Mouse (Mus musculus) testis, postnatal 14 days (tissue): ENCODE measurements around the gene Fanca.
"Not testable (repeated sequence)": the region's sequence is repeated elsewhere in the genome, so short reads cannot be mapped to it uniquely, and the experiment has no call there.

ENCODE experiments used
- DNase-seq: peaks from one replicate; pipeline ENCODE4 v3.0.0; 2021; ENCODE audit warnings: low spot score

Gene Fanca

DNA sequence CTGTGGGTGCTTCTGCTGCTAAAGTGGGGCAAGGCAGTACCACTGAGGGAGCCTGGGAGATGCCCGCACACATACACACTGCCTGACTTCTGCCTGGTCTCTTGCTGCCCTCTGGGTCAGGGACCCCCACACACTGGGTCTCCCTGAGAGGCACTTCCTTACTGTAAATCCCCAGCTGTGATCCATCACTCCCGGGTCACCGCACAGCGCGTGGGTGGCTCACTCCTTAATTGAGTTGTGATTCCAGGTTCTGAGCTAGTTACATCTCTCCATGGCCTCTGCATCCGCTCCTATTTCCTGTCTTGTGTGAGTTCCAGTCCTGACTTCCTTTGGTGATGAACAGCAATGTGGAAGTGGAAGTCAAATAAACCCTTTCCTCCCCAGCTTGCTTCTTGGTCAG lies 12.3 kb upstream of the Fanca start:
- no peak for DNase-seq

DNA sequence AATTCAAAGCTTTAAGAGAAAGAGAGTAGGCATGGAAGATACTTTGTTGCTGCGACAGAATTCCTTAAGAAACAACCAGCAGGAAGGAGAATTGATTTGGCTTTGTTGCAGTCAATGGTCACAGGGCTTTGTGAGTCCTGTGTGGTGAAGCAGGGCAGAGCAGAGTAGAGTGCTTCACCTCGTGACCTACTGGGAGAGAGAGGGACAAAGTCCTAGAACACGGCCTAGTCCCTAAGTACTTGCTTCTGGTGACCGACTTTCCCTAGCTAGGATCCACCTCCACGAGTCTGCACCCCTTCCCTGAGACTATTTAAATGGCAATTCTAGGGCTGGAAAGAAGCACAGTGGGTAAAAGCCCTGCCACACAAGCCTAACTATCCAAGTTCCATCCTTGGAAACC lies 11.6 kb upstream of the Fanca start:
- no peak for DNase-seq

DNA sequence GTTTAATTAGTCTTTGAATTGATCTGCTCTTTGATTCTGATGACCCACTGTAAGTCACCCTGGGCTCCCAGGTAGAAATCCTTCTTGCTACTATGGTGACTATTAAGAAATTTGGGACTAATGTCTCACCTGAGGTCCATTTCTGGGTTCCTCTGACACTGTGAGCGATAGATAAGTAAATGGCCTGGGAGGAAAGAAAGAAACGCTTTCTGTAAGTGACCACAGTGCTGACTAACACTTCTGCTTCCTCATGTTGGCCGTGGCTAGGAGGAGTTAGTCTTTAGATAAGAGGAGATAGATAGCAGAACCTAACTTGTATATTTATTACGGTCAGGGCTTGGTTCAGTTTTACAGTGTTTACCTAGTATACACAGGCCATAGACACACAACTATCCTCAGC lies 11.0 kb upstream of the Fanca start:
- no peak for DNase-seq

DNA sequence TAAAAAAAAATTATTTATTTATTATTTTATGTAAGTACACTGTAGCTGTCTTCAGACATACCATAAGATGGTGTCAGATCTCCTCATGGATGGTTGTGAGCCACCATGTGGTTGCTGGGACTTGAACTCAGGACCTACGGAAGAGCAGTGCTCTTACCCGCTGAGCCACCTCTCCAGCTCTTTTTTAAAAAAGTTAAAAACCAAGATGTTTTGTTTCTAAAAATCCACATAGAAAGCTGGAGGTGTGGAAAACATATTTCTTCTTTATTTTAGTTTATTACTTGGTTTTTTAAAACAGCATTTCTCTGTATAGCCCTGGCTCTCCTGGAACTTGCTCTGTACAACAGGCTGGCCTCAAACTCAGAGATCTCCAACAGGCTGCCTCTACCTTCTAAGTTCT lies 10.2 kb upstream of the Fanca start:
- no peak for DNase-seq

DNA sequence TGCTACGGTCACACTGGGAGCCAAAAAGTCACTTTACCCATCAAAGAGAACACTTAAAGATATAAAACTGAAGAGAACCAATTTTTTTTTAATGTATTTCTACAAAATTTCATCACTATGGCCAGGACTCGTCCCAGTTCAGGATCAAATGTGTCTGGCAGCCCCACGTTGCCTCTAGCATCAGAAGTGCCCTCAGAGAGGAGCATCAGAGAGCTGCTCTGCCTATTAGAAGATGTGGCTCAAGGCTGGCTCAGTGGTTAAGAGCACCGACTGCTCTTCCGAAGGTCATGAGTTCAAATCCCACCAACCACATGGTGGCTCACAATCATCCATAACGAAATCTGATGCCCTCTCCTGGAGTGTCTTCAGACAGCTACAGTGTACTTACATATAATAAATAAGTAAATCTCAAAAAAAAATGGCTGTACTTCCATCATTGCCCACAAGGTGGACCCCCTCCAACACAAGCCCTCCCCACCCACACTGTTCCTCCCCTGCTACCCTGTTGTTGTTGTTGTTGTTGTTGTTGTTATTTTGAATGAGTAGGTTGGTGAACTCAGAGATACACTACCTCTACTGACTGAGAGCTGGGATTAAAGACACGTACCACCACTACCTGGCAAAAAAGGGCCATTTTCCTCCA lies 1.3 kb upstream of the Fanca start:
- DNase-seq, result no peak

DNA sequence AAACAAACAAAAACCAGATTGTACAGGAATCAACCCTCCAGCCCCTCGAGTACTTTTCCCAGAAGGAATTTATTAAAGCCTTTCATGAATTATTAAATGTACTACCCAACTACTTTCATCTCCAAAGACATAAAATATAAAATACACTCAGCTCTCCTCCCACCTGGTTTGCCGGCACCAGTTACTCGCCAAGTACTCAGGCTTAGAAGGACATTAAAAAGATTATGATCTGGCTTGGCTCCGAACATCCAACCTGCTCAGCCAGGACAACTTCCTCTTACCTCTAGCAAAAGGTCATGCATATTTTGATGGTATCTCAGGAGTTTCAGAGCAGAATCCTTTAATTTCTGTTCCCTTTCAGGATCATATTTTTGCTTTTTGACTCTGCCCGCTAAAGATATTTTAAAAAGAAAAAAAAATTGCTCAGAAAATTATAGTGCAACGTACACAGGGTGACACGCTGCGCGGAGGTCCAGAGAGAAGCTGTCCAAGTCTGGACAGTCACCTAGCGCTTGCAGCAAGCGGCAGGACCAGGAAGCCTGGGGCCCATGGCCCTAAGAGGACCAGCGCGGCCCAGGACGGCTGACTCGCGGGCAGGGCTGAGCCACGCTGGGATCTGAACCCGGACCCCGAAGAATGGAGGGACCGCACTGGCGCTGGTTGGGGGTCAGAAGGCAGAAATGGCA lies 452 bp downstream of the Fanca start:
- DNase-seq, result no peak

DNA sequence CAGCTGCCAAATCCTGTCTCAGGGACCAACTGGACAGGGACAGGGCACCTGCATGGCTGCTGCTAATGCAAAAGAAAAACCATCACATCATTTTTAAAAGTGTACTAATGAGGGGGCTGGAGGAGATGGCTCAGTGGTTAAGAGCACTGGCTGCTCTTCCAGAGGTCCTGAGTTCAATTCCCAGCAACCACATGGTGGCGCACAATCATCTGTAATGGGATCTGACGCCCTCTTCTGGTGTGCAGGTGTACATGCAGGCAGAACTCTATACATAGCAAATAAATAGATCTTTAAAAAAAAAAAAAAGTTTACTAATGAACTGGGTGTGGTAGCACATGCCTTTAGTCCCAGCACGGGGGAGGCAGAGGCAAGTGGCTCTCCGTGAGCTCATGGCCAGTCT lies 9.6 kb downstream of the Fanca start:
- DNase-seq, result no peak

DNA sequence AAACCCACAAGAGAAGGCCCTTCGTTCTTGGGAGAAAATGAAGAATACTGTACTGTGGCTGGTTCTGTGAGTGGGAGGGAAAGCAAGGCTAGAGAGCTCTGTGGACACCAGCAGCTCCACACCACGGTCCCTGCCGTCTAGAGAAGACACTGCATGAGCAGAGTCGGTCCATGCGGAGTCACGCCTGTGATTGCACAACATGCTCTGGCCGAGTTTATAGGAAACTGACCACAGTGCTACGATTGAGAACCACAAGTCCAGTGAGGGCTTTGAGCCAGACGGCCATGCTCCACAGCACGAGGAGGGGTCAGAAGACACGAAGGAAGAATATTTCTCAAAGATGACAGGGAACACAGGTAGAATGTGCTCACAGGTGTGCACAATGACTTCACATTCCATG lies 20.1 kb downstream of the Fanca start:
- no peak for DNase-seq

DNA sequence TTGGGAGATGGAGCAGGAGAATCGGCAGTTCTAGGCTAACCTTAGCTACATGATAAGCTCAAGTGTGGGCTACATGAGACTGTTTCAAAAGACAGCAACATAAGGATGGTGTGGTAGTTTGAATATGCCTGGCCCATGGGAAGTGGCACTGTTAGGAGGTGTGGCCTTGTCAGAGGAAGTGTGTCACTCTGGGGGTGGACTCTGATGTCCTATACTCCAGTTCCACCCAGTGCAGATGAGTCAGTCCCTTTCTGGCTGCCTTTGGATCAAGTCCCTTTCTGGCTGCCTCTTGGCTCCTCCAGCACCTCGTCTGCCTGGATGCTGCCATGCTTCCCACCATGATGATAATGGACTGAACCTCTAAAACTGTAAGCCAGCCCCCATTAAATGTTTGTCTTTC lies 25.6 kb downstream of the Fanca start:
- DNase-seq, result no peak

DNA sequence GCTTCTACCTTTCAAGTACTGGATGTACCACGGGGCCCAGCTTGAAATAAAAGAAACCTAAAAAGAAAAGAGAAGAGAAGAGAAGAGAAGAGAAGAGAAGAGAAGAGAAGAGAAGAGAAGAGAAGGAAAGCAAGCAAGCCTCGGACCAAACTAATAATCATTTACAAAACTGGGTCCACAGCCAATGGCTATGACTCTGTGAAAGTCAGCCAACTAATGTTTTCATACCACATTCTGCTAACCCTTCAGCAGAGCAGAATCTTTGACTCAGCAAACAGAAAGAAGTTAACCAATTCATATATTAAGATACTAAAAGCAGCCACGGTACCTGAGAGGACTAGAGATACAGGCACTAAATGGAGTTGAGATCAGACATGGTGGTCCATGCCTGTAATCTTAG lies 26.1 kb downstream of the Fanca start:
- no peak for DNase-seq

DNA sequence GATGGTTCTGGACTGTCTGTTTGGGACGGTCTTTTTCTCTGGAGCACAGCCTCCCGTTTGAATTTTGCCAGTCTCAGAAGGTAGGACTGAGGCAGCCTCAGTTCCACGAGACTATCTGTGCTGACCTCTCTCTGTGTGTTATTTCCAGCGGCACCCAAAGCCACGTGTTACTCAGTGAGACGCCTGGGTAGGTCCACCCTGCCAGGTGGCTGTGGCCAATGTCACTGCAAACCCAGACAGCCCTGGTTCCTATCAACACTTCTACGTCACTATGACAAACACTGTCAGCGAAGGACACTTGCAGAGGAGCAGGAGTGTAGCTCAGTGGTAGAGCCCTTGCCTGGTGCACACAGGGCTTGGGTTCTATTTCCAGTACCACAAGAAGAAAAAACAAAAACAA lies 26.7 kb downstream of the Fanca start:
- no peak for DNase-seq

DNA sequence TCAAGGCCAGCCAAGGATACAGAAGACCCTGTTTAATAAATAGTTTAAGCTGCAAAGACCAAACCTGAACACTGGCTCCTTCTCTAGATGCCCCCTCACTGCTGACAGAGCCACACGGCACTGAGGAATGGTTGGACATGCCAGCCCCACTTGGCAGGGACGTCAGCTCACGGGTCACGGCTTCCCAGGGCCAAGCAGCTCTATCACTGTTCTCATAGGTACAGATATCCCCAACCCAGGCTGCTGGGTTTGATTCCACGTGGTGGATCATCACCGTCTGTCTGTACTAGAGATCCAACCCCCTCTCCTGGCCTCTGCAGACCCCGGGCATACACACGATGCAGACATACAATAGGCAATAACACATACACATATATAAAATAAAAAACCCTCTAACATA lies 27.7 kb downstream of the Fanca start:
- no peak for DNase-seq

DNA sequence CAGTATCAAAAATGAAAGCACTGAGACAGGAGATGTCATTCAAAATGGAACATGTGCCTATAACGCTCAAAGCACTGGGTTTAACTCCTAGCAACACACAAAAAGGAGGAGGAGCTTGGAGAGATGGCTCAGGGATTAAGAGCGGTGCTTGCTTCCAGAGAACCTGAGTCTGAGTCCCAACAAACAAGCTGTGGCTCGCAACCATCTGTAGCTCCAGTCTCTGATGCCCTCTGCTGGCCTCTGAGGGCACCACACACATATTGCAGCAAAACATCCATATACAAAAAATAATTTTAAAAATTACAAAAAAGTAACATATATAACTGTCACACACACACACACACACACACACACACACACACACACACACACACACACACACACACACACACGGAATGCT lies 28.2 kb downstream of the Fanca start:
- DNase-seq, result no peak

DNA sequence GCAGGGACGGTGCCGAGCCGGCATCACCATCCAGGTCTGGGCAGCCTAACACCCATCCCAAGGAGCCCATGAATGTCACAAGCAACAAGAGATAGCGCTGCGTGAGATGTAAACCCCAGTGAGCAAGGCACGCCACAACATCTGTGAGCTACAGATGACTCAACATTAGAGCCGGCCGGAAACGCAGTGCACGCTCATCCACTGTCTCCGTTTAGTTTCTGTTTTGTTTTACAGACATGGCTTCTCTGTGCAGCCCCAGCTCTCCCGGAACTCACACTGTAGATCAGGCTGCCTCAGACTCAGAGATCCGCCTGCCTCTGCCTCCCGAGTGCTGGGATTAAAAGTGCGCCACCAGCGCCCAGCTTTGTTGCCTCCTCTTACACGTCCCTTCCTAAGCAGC lies 31.0 kb downstream of the Fanca start:
- no peak for DNase-seq

DNA sequence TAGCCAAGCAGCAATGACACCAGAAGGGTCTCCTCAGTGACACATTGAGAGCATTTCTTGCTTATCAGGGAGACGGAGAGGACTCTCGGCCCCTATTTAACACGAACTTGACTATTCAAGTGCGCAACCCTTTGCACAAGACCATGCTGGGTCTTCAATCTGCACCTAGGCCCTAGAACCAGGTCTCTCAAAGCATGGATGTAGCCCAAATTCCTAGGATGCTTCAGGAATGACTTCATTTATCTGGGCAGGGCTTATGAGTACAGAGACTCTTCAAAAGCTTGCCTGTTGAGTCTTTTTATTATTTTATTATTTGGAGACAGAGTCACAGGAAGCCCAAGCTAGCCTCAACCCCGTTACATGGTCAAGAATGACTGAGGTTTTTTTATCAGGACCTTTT lies 33.9 kb downstream of the Fanca start:
- no peak for DNase-seq

DNA sequence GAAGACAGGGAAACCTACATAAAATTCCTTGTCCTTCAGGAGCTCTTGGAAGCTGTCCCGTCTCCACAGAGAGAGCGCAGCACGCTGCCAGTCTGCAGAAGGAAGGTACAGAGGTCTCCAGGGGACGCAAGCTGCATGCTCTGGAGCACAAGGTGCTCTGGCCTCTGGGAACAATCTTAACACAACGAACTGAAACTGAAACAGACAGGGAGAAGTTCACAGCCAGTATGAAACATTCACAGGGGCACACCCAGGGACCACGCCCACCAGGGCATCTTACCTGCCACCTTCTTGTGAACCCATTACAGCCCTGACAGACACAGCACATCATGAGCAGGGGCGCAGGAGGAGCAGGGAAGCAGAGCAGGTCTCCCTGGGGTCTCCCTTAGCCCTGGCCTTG lies 34.4 kb downstream of the Fanca start:
- no peak for DNase-seq

DNA sequence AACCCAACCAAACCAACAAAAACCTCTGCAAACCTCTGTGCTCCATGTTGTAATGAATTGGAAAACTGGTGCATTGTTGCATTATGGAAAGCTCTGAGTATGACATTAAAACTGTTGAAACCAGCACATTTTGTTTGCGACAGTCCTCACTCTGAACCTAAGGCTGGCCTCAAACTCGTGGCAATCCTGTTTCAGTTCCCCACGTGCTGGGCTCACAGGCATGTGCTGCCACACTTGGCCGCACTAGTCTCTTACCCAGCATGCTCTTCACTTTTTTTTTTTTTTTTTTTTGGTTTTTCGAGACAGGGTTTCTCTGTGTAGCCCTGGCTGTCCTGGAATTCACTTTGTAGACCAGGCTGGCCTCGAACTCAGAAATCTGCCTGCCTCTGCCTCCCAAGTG lies 35.4 kb downstream of the Fanca start:
- not testable (repeated sequence) for DNase-seq

DNA sequence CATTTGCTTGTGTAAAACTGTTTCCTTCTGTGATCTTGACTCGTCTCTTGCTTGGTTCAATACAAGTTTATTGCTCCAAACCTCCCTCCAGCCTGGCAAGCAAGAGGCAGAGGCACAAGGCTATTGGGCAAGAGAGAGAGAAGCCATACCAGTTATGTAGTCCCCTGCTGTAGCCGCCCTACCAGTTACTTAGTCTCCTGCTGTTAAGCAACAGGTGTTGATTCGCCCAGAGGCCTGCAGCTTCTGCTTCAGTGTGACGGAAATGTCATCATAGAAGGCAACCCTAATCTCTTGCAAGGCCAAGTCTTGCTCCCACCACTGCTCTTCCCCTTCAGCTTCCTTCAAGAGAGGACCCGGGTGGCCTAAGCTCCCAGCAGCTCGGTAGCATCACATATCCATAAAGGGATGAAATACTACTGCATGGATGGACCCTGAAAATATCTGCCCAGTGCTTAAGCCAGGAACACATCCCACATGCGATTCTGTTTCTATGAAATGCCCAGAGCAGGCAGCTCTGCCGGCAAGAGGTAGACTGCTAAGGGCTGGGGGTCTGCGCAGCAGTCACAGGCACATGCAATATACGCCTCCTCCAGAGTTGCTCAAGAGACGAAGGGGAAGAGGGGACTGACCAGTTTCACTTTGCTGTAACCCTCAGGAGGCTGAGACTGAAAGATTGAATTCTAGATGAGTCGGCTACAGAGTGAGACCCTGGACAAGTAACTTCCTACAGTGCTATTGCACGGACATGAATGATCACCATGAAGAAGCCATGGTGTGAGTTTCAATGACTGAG lies 37.9 kb downstream of the Fanca start:
- no peak for DNase-seq

DNA sequence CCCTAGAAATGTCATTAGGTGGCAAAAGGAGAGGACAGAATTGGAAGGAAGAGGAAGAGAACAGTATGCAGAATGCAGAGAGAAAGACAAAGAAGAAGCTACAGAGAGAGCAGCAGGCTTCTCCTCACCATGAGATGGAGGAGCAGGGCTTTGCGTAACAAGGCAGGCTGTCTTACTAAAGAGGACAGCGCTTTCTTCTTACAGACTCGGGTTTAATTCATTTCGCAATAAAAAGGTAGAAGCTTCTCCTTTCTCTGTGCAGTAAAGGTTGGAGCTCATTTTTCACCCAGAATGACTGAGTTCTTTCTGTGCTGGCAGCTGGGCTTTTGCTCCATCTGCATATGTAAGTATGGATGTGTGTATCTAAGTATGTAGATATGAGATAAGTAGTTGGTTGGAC lies 38.5 kb downstream of the Fanca start:
- no peak for DNase-seq

DNA sequence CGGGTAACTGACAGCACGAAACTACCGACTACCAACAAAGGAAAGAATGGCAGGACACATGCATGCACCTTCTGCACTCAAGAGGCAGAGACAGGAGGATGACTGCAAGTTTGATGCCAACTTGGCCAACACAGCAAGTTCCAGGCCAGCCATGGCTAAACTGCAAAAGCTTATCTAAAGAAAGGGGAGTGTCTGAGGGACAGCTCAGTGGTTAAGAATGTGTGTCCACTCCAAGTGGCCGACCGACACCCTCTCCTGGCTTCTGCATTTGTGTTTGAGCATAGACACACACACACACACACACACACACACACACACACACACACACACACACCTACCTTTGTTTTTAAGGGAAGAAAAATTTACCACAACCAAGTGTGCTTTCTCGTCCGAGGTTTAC lies 39.9 kb downstream of the Fanca start:
- no peak for DNase-seq

DNA sequence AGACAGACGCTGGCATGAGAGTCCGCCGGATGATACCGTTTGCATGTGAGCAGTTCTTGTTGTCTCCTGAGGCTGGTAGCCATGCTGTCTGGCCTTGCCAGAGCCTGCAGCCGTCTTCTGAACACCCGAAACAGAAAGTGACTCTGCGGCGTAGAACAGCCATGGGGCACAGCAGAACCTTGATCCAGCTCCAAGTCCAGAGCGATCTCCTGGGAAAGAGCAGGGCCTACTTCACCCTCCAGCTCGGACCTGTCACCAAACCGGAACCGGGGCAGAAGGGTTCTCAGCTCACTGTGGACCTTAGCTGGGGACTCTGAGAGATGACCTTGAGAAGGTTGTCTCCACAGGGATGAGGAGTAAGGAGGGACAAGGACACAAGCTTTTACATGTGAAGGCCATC lies 43.3 kb downstream of the Fanca start:
- no peak for DNase-seq

DNA sequence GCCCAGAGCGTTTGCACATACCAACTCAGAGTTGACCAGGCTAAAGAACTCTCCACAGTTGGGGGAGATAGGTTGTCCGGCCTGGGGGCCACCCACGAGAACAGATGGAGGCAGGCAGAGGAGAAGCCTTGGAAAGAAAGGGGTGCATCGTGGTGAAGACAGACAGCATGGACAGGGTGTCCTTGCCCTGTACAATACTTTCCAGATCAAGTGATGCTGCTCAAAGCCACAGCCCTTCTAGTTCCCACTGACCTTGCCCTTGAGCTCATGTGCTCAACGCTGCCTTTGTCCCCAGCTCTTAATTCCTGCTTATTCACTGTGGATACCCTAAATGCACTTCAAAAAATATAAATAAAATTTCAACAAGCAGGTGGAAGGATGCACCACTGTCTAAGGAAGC lies 43.9 kb downstream of the Fanca start:
- no peak for DNase-seq

DNA sequence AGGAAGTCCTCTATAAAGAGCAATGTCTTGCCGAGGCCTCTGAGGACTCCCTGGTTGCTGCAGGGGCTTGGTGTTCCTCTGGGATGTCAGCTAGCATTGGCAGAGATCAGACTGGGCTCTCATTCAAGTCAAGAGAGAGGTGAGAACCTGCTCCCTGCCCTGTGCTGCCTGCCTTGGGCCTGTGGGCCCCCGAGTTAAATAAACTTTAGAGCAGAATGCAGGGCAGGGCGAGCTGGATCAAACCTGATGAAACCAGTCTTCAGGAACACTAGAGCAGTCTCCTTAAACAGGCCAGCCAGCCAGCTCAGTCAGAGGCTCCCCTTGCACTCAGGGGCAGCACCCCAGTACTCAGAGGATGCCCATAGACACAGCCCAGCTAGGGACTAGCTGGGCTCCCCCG lies 46.5 kb downstream of the Fanca start:
- no peak for DNase-seq

DNA sequence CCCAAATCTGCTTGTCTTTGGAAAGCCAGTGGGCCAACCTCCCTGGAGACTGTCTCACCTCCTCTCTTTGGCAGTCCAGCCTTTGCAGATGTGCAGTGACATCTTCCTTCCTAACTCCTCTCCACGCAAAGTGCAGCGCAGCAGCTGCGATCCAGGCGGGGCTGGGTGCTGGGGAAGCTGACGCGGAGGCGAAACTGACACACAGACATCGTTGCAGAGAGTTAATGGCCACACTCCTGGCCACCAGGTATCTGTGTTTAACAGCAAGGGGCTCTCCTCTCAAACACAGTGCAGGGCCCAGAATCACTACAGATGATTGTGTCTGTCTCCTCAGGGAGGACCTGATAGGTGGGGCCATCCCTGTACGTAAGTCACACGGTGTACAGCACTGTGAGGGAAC lies 47.2 kb downstream of the Fanca start:
- no peak for DNase-seq
